Mouse (Mus musculus) liver, adult 2 months (tissue): ENCODE results near the gene Acvrl1. TPM values are rescaled to one million over a fixed set of nuclear protein-coding genes. Genes with fewer than 3 reads are reported as not detected.

ENCODE experiments used
- DNase-seq: peaks from one replicate; pipeline ENCODE4 v3.0.0-alpha.2; 2011; ENCODE audit warnings: low read depth, low spot score; ENCODE audit errors: extremely low read depth
- H3K27ac ChIP-seq: fragments of 200-500 bp; replicated peaks from 2 replicates; pipeline ENCODE4 v1.5.1; 2012; ENCODE audit warnings: low read depth, mild to moderate bottlenecking, control low read depth, inconsistent platforms, low read length; ENCODE audit not compliant: insufficient read depth
- H3K27me3 ChIP-seq: fragments of 200-500 bp; 2 replicates; pipeline ENCODE4 v1.6.1; 2012; ENCODE audit warnings: mild to moderate bottlenecking, moderate library complexity, low read length, inconsistent platforms; ENCODE audit not compliant: control insufficient read depth, insufficient read depth
- H3K36me3 ChIP-seq: fragments of 200-500 bp; 2 replicates; pipeline ENCODE4 v1.6.1; 2012; ENCODE audit warnings: low read length, inconsistent platforms; ENCODE audit not compliant: control insufficient read depth, insufficient read depth
- H3K4me1 ChIP-seq: fragments of 200-500 bp; 2 replicates; pipeline ENCODE4 v1.6.1; 2011; ENCODE audit warnings: low read length; ENCODE audit not compliant: control insufficient read depth, insufficient read depth
- H3K4me3 ChIP-seq: fragments of 200-500 bp; 2 replicates; pipeline ENCODE4 v1.5.1; 2011; ENCODE audit warnings: low read depth, mild to moderate bottlenecking, control low read depth, low read length, moderate library complexity; ENCODE audit not compliant: insufficient read depth
- H3K79me2 ChIP-seq: fragments of 200-500 bp; 2 replicates; pipeline ENCODE4 v1.6.1; 2012; ENCODE audit warnings: inconsistent platforms, mild to moderate bottlenecking, low read length, moderate library complexity; ENCODE audit not compliant: control insufficient read depth, insufficient read depth
- H3K9ac ChIP-seq: fragments of 200-500 bp; 2 replicates; pipeline ENCODE4 v1.6.1; 2012; ENCODE audit warnings: low read depth, mild to moderate bottlenecking, control low read depth, inconsistent platforms, low read length
- CTCF ChIP-seq: fragments of 200-500 bp; IDR thresholded peaks from 2 replicates; pipeline ENCODE4 v1.5.1; 2011; ENCODE audit warnings: low read depth, low read length, control low read depth
- POLR2A ChIP-seq: fragments of 200-500 bp; IDR thresholded peaks from 2 replicates; pipeline ENCODE4 v1.6.1; 2011; ENCODE audit warnings: low read length, control low read depth; ENCODE audit not compliant: insufficient read depth; ENCODE audit errors: extremely low read depth
- WGBS: fragments of 180-500 bp; shearing (Covaris S2); methylation state at CpG from one replicate; pipeline ENCODE4 v1.1.7; 2018; 5-methylcytosine and 5-hydroxymethylcytosine counted together
- polyA plus RNA-seq: library from polyadenylated mRNA; depleted of rRNA; stranded (reverse); fragments of >200 nt; gene quantifications from 2 replicates; pipeline ENCODE4 v1.2.3, GENCODE M21; 2012
- total RNA-seq: library from RNA; depleted of rRNA; stranded (reverse); fragments of >200 nt; gene quantifications from 2 replicates; pipeline ENCODE4 v1.2.3, GENCODE M21; 2014

Gene Acvrl1
- total and polyA plus RNA-seq, 2 experiments = 3.0 to 4.0 TPM

- Histone ChIP-seq H3K27ac (peak overlapping the region; percentile 29), H3K4me3 (no peak overlapping the region), H3K36me3 (no peaks in the 10 kb centered on the region), H3K79me2 (no peaks in the 10 kb centered on the region; the same call in 1 of the 2 replicates), H3K4me1 (peaks cover 34% of the 10 kb centered on the region), H3K9ac (no peak overlapping the region), H3K27me3 (no peaks in the 10 kb centered on the region)
- peak; percentile 51 for DNase-seq
- 38% methylated on average over 10 of the region's 10 CpGs for WGBS
- TF ChIP-seq CTCF = no peak
- TF ChIP-seq POLR2A = no peak
These were observed 61.8 kb downstream of the Acvrl1 start for GRCm38 (mm10) chr15:101189981-101190761.

DNA sequence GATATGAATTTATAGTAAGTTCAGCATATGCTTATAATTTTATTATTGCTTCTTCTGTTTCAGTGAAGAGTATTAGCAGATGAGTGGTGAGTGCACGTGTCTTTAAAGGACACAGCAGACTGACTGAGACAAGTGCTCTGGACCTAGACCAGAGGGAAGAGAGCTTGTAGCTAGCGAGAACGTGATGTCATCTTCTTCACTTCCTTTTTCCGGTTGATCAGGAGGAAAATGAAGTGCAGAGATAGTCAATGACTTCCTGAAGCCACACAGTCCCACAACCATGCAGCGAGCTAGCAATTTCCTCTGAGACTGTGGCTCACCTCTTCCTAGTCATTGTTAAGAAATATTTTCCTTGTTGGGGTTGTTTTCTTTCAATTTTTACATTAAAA is 62.4 kb downstream of the Acvrl1 start:
- no peak overlapping the region for H3K4me3 ChIP-seq
- 62% methylated on average over 5 of the region's 5 CpGs for WGBS
- H3K79me2 ChIP-seq = no peaks in the 10 kb centered on the region
- H3K27me3 ChIP-seq = no peaks in the 10 kb centered on the region
- H3K4me1 ChIP-seq = peaks cover 38% of the 10 kb centered on the region
- TF ChIP-seq POLR2A (no peak), CTCF (no peak)
- H3K27ac ChIP-seq = no peak overlapping the region
- H3K36me3 ChIP-seq = no peaks in the 10 kb centered on the region
- no peak overlapping the region for H3K9ac ChIP-seq
- peak; percentile 46 for DNase-seq

GRCm38 (mm10) chr15:101191459-101192259 is 63.3 kb downstream of the Acvrl1 start:
- WGBS = 74% methylated on average over 13 of the region's 13 CpGs
- H3K4me3 ChIP-seq = no peak overlapping the region
- peak; percentile 34 for DNase-seq

GRCm38 (mm10) chr15:101192260-101192640 is 63.9 kb downstream of the Acvrl1 start:
- no peaks in the 10 kb centered on the region for H3K27me3 ChIP-seq
- no peak overlapping the region for H3K9ac ChIP-seq
- H3K27ac ChIP-seq = no peak overlapping the region
- no peak for DNase-seq
- H3K4me1 ChIP-seq = peaks cover 45% of the 10 kb centered on the region
- no peaks in the 10 kb centered on the region for H3K79me2 ChIP-seq
- H3K4me3 ChIP-seq = no peak overlapping the region
- H3K36me3 ChIP-seq = no peaks in the 10 kb centered on the region
- WGBS = 52% methylated on average over 7 of the region's 7 CpGs
- TF ChIP-seq POLR2A = no peak

More at GRCm38 (mm10) chr15:101191459-101192259, 63.3 kb downstream of the Acvrl1 start:
- H3K36me3 ChIP-seq = no peaks in the 10 kb centered on the region
- H3K79me2 ChIP-seq = no peaks in the 10 kb centered on the region
- peak overlapping the region; percentile 3; the same call in 1 of the 2 replicates for H3K27ac ChIP-seq
- no peak overlapping the region for H3K9ac ChIP-seq
- H3K27me3 ChIP-seq = no peaks in the 10 kb centered on the region
- TF ChIP-seq POLR2A = no peak
- TF ChIP-seq CTCF = no peak
- peaks cover 45% of the 10 kb centered on the region for H3K4me1 ChIP-seq

GRCm38 (mm10) chr15:101192651-101193050 is 64.3 kb downstream of the Acvrl1 start:
- no peaks in the 10 kb centered on the region for H3K79me2 ChIP-seq
- TF ChIP-seq POLR2A (no peak), CTCF (no peak)
- DNase-seq = no peak
- no peak overlapping the region for H3K4me3 ChIP-seq
- no peak overlapping the region for H3K27ac ChIP-seq
- WGBS = 70% methylated on average over 7 of the region's 7 CpGs
- H3K9ac ChIP-seq = no peak overlapping the region
- H3K36me3 ChIP-seq = no peaks in the 10 kb centered on the region
- H3K27me3 ChIP-seq = no peaks in the 10 kb centered on the region
- H3K4me1 ChIP-seq = peaks cover 45% of the 10 kb centered on the region
